Mouse (Mus musculus) mature B cell (primary cell): ENCODE measurements around the gene Zswim3.

Experiments
- in situ Hi-C: fragments of 300-500 bp; cut with MboI; formaldehyde crosslinking; loops from 2 replicates; pipeline ENCODE4 v1.14.3; 2019

Zswim3 gene

GRCm38 (mm10) chr2:164804533-164805331 is at the start of gene Zswim3, which contains the start of gene Acot8:
TSS of gene Zswim3 (plus strand) at chr2:164805098.
TSS of gene Acot8 (minus strand) at chr2:164804882.
- in situ Hi-C loops = no loop called here

GRCm38 (mm10) chr2:164757841-164758240 is 47.1 kb upstream of the Zswim3 start:
- in situ Hi-C loops = no loop called here

- in situ Hi-C loops = no loop called here
These were observed 46.2 kb upstream of the Zswim3 start for GRCm38 (mm10) chr2:164758692-164759091.

GRCm38 (mm10) chr2:164760059-164760833 is 44.7 kb upstream of the Zswim3 start:
- in situ Hi-C loops = no loop called here

GRCm38 (mm10) chr2:164761502-164761901 is 43.4 kb upstream of the Zswim3 start:
- in situ Hi-C loops = no loop called here

GRCm38 (mm10) chr2:164761971-164762370 is 42.9 kb upstream of the Zswim3 start:
- in situ Hi-C loops = no loop called here

- in situ Hi-C loops = no loop called here
These were observed 42.3 kb upstream of the Zswim3 start for GRCm38 (mm10) chr2:164762593-164762992.

GRCm38 (mm10) chr2:164765841-164766240 is 39.1 kb upstream of the Zswim3 start:
- in situ Hi-C loops = no loop called here

GRCm38 (mm10) chr2:164767812-164768540 is 36.9 kb upstream of the Zswim3 start:
- in situ Hi-C loops = no loop called here

- in situ Hi-C loops = no loop called here
These were observed 35.5 kb upstream of the Zswim3 start, which contains the start of gene Ube2c for GRCm38 (mm10) chr2:164769258-164770037. TSS of gene Ube2c (plus strand) at chr2:164769898.

GRCm38 (mm10) chr2:164770279-164770678 is 34.6 kb upstream of the Zswim3 start:
- in situ Hi-C loops = no loop called here

- in situ Hi-C loops = no loop called here
These were observed 33.8 kb upstream of the Zswim3 start for GRCm38 (mm10) chr2:164771123-164771522.

GRCm38 (mm10) chr2:164773229-164773988 is 31.5 kb upstream of the Zswim3 start:
- in situ Hi-C loops = no loop called here

GRCm38 (mm10) chr2:164773989-164774364 is 30.9 kb upstream of the Zswim3 start:
- in situ Hi-C loops = no loop called here

GRCm38 (mm10) chr2:164776130-164776529 is 28.8 kb upstream of the Zswim3 start:
- in situ Hi-C loops = no loop called here

GRCm38 (mm10) chr2:164776801-164777200 is 28.1 kb upstream of the Zswim3 start:
- in situ Hi-C loops = no loop called here

GRCm38 (mm10) chr2:164777246-164778014 is 27.5 kb upstream of the Zswim3 start:
- in situ Hi-C loops = no loop called here

- in situ Hi-C loops = no loop called here
These were observed 26.9 kb upstream of the Zswim3 start for GRCm38 (mm10) chr2:164778015-164778287.

- in situ Hi-C loops = no loop called here
These were observed 26.1 kb upstream of the Zswim3 start for GRCm38 (mm10) chr2:164778809-164779208.

GRCm38 (mm10) chr2:164779481-164780086 is 25.3 kb upstream of the Zswim3 start, which contains the start of gene Tnnc2:
TSS of gene Tnnc2 (minus strand) at chr2:164779967.
- in situ Hi-C loops = no loop called here
